Mouse (Mus musculus) midbrain, embryonic 16.5 days (tissue): Measurements from ENCODE around the gene Med13l. TPM values are rescaled to one million over a fixed set of nuclear protein-coding genes. Genes with fewer than 3 reads are reported as not detected.

Experiments used
- ATAC-seq: fragments of 200-750 bp; cut with Nextera tagmentation; 2 replicates; pipeline ENCODE4 v1.8.0; 2017; ENCODE audit warnings: moderate TSS enrichment
- H3K27ac ChIP-seq: fragments of 300-500 bp; sonication (generic); 2 replicates; pipeline ENCODE4 v1.5.1; 2014; ENCODE audit warnings: mild to moderate bottlenecking, low read length, mixed read lengths
- H3K27me3 ChIP-seq: fragments of 300-500 bp; sonication (generic); 2 replicates; pipeline ENCODE4 v1.6.1; 2014; ENCODE audit warnings: low read depth, low read length, mixed read lengths; ENCODE audit not compliant: control insufficient read depth, insufficient read depth
- H3K36me3 ChIP-seq: fragments of 300-500 bp; sonication (generic); 2 replicates; pipeline ENCODE4 v1.6.1; 2014; ENCODE audit warnings: mild to moderate bottlenecking, low read length, moderate library complexity, mixed read lengths; ENCODE audit not compliant: control insufficient read depth, insufficient read depth
- H3K4me1 ChIP-seq: fragments of 300-500 bp; sonication (generic); 2 replicates; pipeline ENCODE4 v1.6.1; 2014; ENCODE audit warnings: mild to moderate bottlenecking, low read length, mixed read lengths; ENCODE audit not compliant: control insufficient read depth, insufficient read depth
- H3K4me2 ChIP-seq: fragments of 300-500 bp; sonication (generic); 2 replicates; pipeline ENCODE4 v1.6.1; 2014; ENCODE audit warnings: mild to moderate bottlenecking, low read length, mixed read lengths
- H3K4me3 ChIP-seq: fragments of 300-500 bp; sonication (generic); 2 replicates; pipeline ENCODE4 v1.5.1; 2014; ENCODE audit warnings: low read depth, mild to moderate bottlenecking, low read length, moderate library complexity, mixed read lengths
- H3K9ac ChIP-seq: fragments of 300-500 bp; sonication (generic); 2 replicates; pipeline ENCODE4 v1.6.1; 2014; ENCODE audit warnings: low read depth, low read length, mixed read lengths
- H3K9me3 ChIP-seq: fragments of 300-500 bp; sonication (generic); replicated peaks from 2 replicates; pipeline ENCODE4 v1.6.1; 2014; ENCODE audit warnings: mild to moderate bottlenecking, low read length, mixed read lengths; ENCODE audit not compliant: control insufficient read depth, poor library complexity, severe bottlenecking
- WGBS: fragments of 180-500 bp; shearing (Covaris S2); extraction: QIAGEN DNeasy Blood & Tissue Kit; methylation state at CpG from one replicate; pipeline ENCODE4 v1.1.7; 2014; 5-methylcytosine and 5-hydroxymethylcytosine counted together
- polyA plus RNA-seq: library from polyadenylated mRNA; unstranded; fragments of >200 nt; fragmentation: Nextera tagmentation; extraction: Ambion mirVana; gene quantifications from 2 replicates; pipeline ENCODE4 v1.2.1, GENCODE M21; 2015

Gene Med13l
- polyA plus RNA-seq, 1 experiment from 2014 or later, result 14.4 TPM

- ATAC-seq, result no peak
- H3K36me3 ChIP-seq, result no peaks in the 10 kb centered on the region
- H3K9ac ChIP-seq, result no peak overlapping the region
- H3K27me3 ChIP-seq, result no peaks in the 10 kb centered on the region
- H3K4me2 ChIP-seq, result no peak overlapping the region
- H3K4me1 ChIP-seq, result peaks cover 43% of the 10 kb centered on the region
- WGBS, result 75% methylated on average over 5 of the region's 5 CpGs
- no peak overlapping the region for H3K27ac ChIP-seq
- H3K4me3 ChIP-seq, result no peak overlapping the region
- no peaks in the 10 kb centered on the region for H3K9me3 ChIP-seq
Measured at GRCm38 (mm10) chr5:118622346-118622745, 61.9 kb downstream of the Med13l start.

- no peaks in the 10 kb centered on the region for H3K9me3 ChIP-seq
- H3K9ac ChIP-seq, result no peak overlapping the region
- H3K4me2 ChIP-seq, result no peak overlapping the region
- WGBS, result 84% methylated on average over 5 of the region's 5 CpGs
- H3K36me3 ChIP-seq, result no peaks in the 10 kb centered on the region
- H3K27ac ChIP-seq, result no peak overlapping the region
- H3K27me3 ChIP-seq, result no peaks in the 10 kb centered on the region
- no peak overlapping the region for H3K4me3 ChIP-seq
- H3K4me1 ChIP-seq, result peaks cover 32% of the 10 kb centered on the region
- ATAC-seq, result no peak
Measured at GRCm38 (mm10) chr5:118623797-118624196, 63.3 kb downstream of the Med13l start.

- Histone ChIP-seq H3K9ac (no peak overlapping the region), H3K9me3 (no peaks in the 10 kb centered on the region), H3K4me3 (no peak overlapping the region), H3K36me3 (no peaks in the 10 kb centered on the region), H3K4me1 (peaks cover 7% of the 10 kb centered on the region; the same call in 1 of the 2 replicates), H3K4me2 (no peak overlapping the region), H3K27me3 (no peaks in the 10 kb centered on the region), H3K27ac (no peak overlapping the region)
- WGBS, result 88% methylated on average over 5 of the region's 5 CpGs
- no peak for ATAC-seq
Measured at GRCm38 (mm10) chr5:118627630-118628029, 67.2 kb downstream of the Med13l start.

- H3K4me3 ChIP-seq, result no peak overlapping the region
- no peaks in the 10 kb centered on the region for H3K27me3 ChIP-seq
- H3K4me1 ChIP-seq, result peaks cover 7% of the 10 kb centered on the region; the same call in 1 of the 2 replicates
- H3K4me2 ChIP-seq, result no peak overlapping the region
- H3K27ac ChIP-seq, result no peak overlapping the region
- H3K9ac ChIP-seq, result no peak overlapping the region
- H3K36me3 ChIP-seq, result no peaks in the 10 kb centered on the region
- no peaks in the 10 kb centered on the region for H3K9me3 ChIP-seq
- ATAC-seq, result no peak
- WGBS, result 95% methylated on average over 4 of the region's 4 CpGs
Measured at GRCm38 (mm10) chr5:118628211-118628610, 67.7 kb downstream of the Med13l start.

- no peaks in the 10 kb centered on the region for H3K36me3 ChIP-seq
- no peak overlapping the region for H3K4me3 ChIP-seq
- no peak for ATAC-seq
- H3K4me1 ChIP-seq, result peaks cover 19% of the 10 kb centered on the region
- H3K4me2 ChIP-seq, result no peak overlapping the region
- H3K27ac ChIP-seq, result no peak overlapping the region
- no peaks in the 10 kb centered on the region for H3K27me3 ChIP-seq
- no peaks in the 10 kb centered on the region for H3K9me3 ChIP-seq
- WGBS, result 81% methylated on average over 8 of the region's 8 CpGs
- no peak overlapping the region for H3K9ac ChIP-seq
Measured at GRCm38 (mm10) chr5:118632346-118632745, 71.9 kb downstream of the Med13l start.

GRCm38 (mm10) chr5:118633106-118633505 is 72.6 kb downstream of the Med13l start:
- Histone ChIP-seq H3K4me1 (peaks cover 19% of the 10 kb centered on the region), H3K27ac (no peak overlapping the region), H3K27me3 (no peaks in the 10 kb centered on the region), H3K9me3 (no peaks in the 10 kb centered on the region), H3K4me2 (no peak overlapping the region), H3K9ac (no peak overlapping the region), H3K4me3 (no peak overlapping the region), H3K36me3 (no peaks in the 10 kb centered on the region)
- WGBS, result 90% methylated on average over 8 of the region's 8 CpGs
- no peak for ATAC-seq

GRCm38 (mm10) chr5:118635476-118636187 is 75.2 kb downstream of the Med13l start:
- Histone ChIP-seq H3K27me3 (no peaks in the 10 kb centered on the region), H3K4me1 (peaks cover 19% of the 10 kb centered on the region), H3K27ac (peak overlapping the region; percentile 39), H3K9me3 (no peaks in the 10 kb centered on the region), H3K9ac (peak overlapping the region; percentile 12; the same call in 1 of the 2 replicates), H3K36me3 (no peaks in the 10 kb centered on the region), H3K4me2 (0 out of 2 replicates have a peak overlapping the region, but pooled peaks have one; percentile 3), H3K4me3 (no peak overlapping the region)
- WGBS, result 4% methylated on average over 11 of the region's 11 CpGs
- no peak for ATAC-seq

- peaks cover 19% of the 10 kb centered on the region for H3K4me1 ChIP-seq
- no peak overlapping the region for H3K4me3 ChIP-seq
- no peaks in the 10 kb centered on the region for H3K9me3 ChIP-seq
- no peak overlapping the region for H3K9ac ChIP-seq
- 80% methylated on average over 15 of the region's 16 CpGs for WGBS
- H3K4me2 ChIP-seq, result no peak overlapping the region
- no peaks in the 10 kb centered on the region for H3K36me3 ChIP-seq
- ATAC-seq, result no peak
- peak overlapping the region; percentile 9; the same call in 1 of the 2 replicates for H3K27ac ChIP-seq
- H3K27me3 ChIP-seq, result no peaks in the 10 kb centered on the region
Measured at GRCm38 (mm10) chr5:118636399-118637369, 76.2 kb downstream of the Med13l start.

GRCm38 (mm10) chr5:118637931-118638330 is 77.5 kb downstream of the Med13l start:
- ATAC-seq, result no peak
- Histone ChIP-seq H3K4me3 (no peak overlapping the region), H3K9me3 (no peaks in the 10 kb centered on the region), H3K4me1 (peaks cover 16% of the 10 kb centered on the region), H3K27ac (no peak overlapping the region), H3K36me3 (no peaks in the 10 kb centered on the region), H3K4me2 (no peak overlapping the region), H3K27me3 (no peaks in the 10 kb centered on the region), H3K9ac (no peak overlapping the region)
- WGBS, result 67% methylated on average over 4 of the region's 4 CpGs
